Comparison of ENCODE assay signal across 13 mouse cellular contexts in genomic region chr3:69588101-69588760, GRCm38 (mm10). TPM values are rescaled to one million over a fixed set of nuclear protein-coding genes. Genes with fewer than 3 reads are reported as not detected.
DNase-seq lines count a peak whose midpoint lies in the region; ATAC-seq and TF ChIP-seq lines count a peak whose summit lies in the region.
"Had no signal": no experiment of that assay in that cellular context is flagged by ENCODE, and none has a peak within 500 bp of the region (broad histone marks: within the 10 kb centered on the region; RNA-seq: fewer than 3 reads in every experiment).

No protein-coding gene starts in this region.

- no peak for TF ChIP-seq CTCF in midbrain, postnatal 0 days (IDR thresholded peaks at IDR 0.05)

- WGBS in midbrain, embryonic 14.5 days, result 50% methylated on average over 10 of the region's 10 CpGs
- WGBS in midbrain, postnatal 0 days, result 49% methylated on average over 10 of the region's 10 CpGs

- DNase-seq in heart, adult 11 months, result peak; percentile 74
- no peak for DNase-seq in heart, postnatal 36 days
- DNase-seq in midbrain, embryonic 14.5 days, result peak; percentile 7
- DNase-seq in midbrain, postnatal 0 days (ENCODE audit: low spot score), result no peak
- peak; percentile 88 to 91 for DNase-seq in kidney, postnatal 25 days
- peak; percentile 86 for DNase-seq in yolk sac, embryonic 10.5 days (ENCODE audit: low spot score)
- DNase-seq in spleen, adult 18-20 months, result no peak
- DNase-seq in adrenal gland, postnatal 14 days, result no peak
- DNase-seq: cerebellum, postnatal 25 days had no signal

- no peak for ATAC-seq in midbrain, embryonic 14.5 days (ENCODE audit: low FRiP score, low TSS enrichment)
- no peak for ATAC-seq in midbrain, postnatal 0 days (ENCODE audit: low FRiP score)
- ATAC-seq: activated CD4-positive, CD25-positive, alpha-beta regulatory T cell, adult 4 months had no signal

- H3K9me3 ChIP-seq in midbrain, embryonic 14.5 days (ENCODE audit: control insufficient read depth, low read length), result no peaks in the 10 kb centered on the region
- no peaks in the 10 kb centered on the region for H3K9me3 ChIP-seq in midbrain, postnatal 0 days (ENCODE audit: low read length)
- H3K9me3 ChIP-seq: stomach, embryonic 15.5 days had no signal

- no peaks in the 10 kb centered on the region for H3K27me3 ChIP-seq in midbrain, embryonic 14.5 days (ENCODE audit: control insufficient read depth, insufficient read depth, low read length)
- no peaks in the 10 kb centered on the region for H3K27me3 ChIP-seq in midbrain, postnatal 0 days (ENCODE audit: insufficient read depth, low read length)
- H3K27me3 ChIP-seq: neural tube, embryonic 12.5 days; stomach, embryonic 15.5 days had no signal

- intact Hi-C loops in heart, postnatal 36 days (cut with DNase I), result no loop called here

- H3K4me2 ChIP-seq in midbrain, embryonic 14.5 days (ENCODE audit: low read length), result no peak overlapping the region
- H3K4me2 ChIP-seq in midbrain, postnatal 0 days (ENCODE audit: low read depth, low read length, poor library complexity, severe bottlenecking), result no peak overlapping the region
- H3K4me2 ChIP-seq: midbrain, embryonic 11.5 days; neural tube, embryonic 12.5 days; stomach, embryonic 15.5 days had no signal

- H3K4me1 ChIP-seq in midbrain, embryonic 14.5 days (ENCODE audit: control insufficient read depth, insufficient read depth, low read length), result no peaks in the 10 kb centered on the region
- no peaks in the 10 kb centered on the region for H3K4me1 ChIP-seq in midbrain, postnatal 0 days (ENCODE audit: insufficient read depth, low read length)
- H3K4me1 ChIP-seq: neural tube, embryonic 12.5 days; stomach, embryonic 15.5 days had no signal

- 0 out of 2 replicates have a peak, but pooled peaks cover 3% of the 10 kb centered on the region for H3K36me3 ChIP-seq in midbrain, embryonic 14.5 days (ENCODE audit: control insufficient read depth, insufficient read depth, low read length)
- H3K36me3 ChIP-seq in midbrain, postnatal 0 days (ENCODE audit: insufficient read depth, low read length), result peaks cover 5% of the 10 kb centered on the region
- H3K36me3 ChIP-seq: neural tube, embryonic 12.5 days; stomach, embryonic 15.5 days had no signal

- H3K4me3 ChIP-seq in midbrain, embryonic 14.5 days (replicated peaks; ENCODE audit: low read depth, low read length), result no peak overlapping the region
- no peak overlapping the region for H3K4me3 ChIP-seq in midbrain, postnatal 0 days (ENCODE audit: low read depth, low read length)
- H3K4me3 ChIP-seq: neural tube, embryonic 12.5 days; stomach, embryonic 15.5 days had no signal

- H3K9ac ChIP-seq in midbrain, embryonic 14.5 days (replicated peaks; ENCODE audit: low read length), result no peak overlapping the region
- no peak overlapping the region for H3K9ac ChIP-seq in midbrain, postnatal 0 days (replicated peaks; ENCODE audit: low read length, poor library complexity, severe bottlenecking)
- H3K9ac ChIP-seq: neural tube, embryonic 12.5 days; stomach, embryonic 15.5 days had no signal

- H3K27ac ChIP-seq in midbrain, embryonic 14.5 days (replicated peaks; ENCODE audit: low read depth, low read length), result no peak overlapping the region
- H3K27ac ChIP-seq in midbrain, postnatal 0 days (ENCODE audit: low read depth, low read length), result no peak overlapping the region
- H3K27ac ChIP-seq: neural tube, embryonic 12.5 days; stomach, embryonic 15.5 days had no signal

RNA-seq across cellular contexts. Expression of gene B3galnt1, which starts 10.5 kb away (rescaled TPM):
- 1 to 10 TPM; 2.0 to 3.4 TPM for total RNA-seq in heart, postnatal 36 days (2021)
- polyA plus RNA-seq in midbrain, embryonic 14.5 days (2014; fragmentation: Nextera tagmentation; extraction: Ambion mirVana), result 93.0 and 94.6 TPM in 2 replicates
- 70.5 and 77.2 TPM in 2 replicates for total RNA-seq in midbrain, postnatal 0 days (2014; rRNA removed)
- polyA plus RNA-seq in midbrain, postnatal 0 days (2015; fragmentation: Nextera tagmentation; extraction: Ambion mirVana), result 102 and 106 TPM in 2 replicates
- 13.2 and 16.2 TPM in 2 replicates for total RNA-seq in adrenal gland, postnatal 14 days (2021)
- polyA plus RNA-seq: activated CD4-positive, CD25-positive, alpha-beta regulatory T cell, adult 4 months had no signal

Comparison
In these comparisons a context has a peak if more than half of its experiments do, and no peak if none do; other contexts are left out.
1. DNase-seq: peak in heart, adult 11 months (single experiment), midbrain, embryonic 14.5 days (single experiment), kidney, postnatal 25 days (2 of 2) and yolk sac, embryonic 10.5 days (single experiment); none in heart, postnatal 36 days (0 of 2), midbrain, postnatal 0 days (single experiment), spleen, adult 18-20 months (0 of 2) and adrenal gland, postnatal 14 days (single experiment).